Mouse (Mus musculus): Measurements from ENCODE around the gene Frmd7.

GRCm38 (mm10) chrX:50937117-50937516 is 5.4 kb downstream of the Frmd7 start:
- TF ChIP-seq POLR2A (IDR thresholded peaks at IDR 0.05; ENCODE audit: borderline replicate concordance, extremely low read depth, insufficient read depth, insufficient read length, poor library complexity, severe bottlenecking) (no peak), CTCF (IDR thresholded peaks at IDR 0.05; ENCODE audit: borderline replicate concordance, extremely low read depth, insufficient read depth, insufficient read length) (no peak)

Measured in brain, embryonic 14.5 days (tissue).